Mouse (Mus musculus) liver, embryonic 14.5 days (tissue): ENCODE measurements around the gene Tmie. TPM values are rescaled to one million over a fixed set of nuclear protein-coding genes. Genes with fewer than 3 reads are reported as not detected.

Source experiments
- ATAC-seq: fragments of 200-750 bp; cut with Nextera tagmentation; 2 replicates; pipeline ENCODE4 v1.8.0; 2017; ENCODE audit warnings: moderate number of reproducible peaks, mild to moderate bottlenecking, moderate library complexity; ENCODE audit not compliant: insufficient read depth
- DNase-seq, 3 experiments: peaks; one replicate each; pipeline ENCODE4 v3.0.0-alpha.2; 2012 to 2013; ENCODE audit warnings: low read depth in 3 of 3, low spot score in 3 of 3
- H3K27ac ChIP-seq: fragments of 300-500 bp; sonication (generic); 2 replicates; pipeline ENCODE4 v1.5.1; 2014; ENCODE audit warnings: moderate library complexity, mild to moderate bottlenecking, control low read depth, inconsistent platforms
- H3K27me3 ChIP-seq: fragments of 300-500 bp; sonication (generic); 2 replicates; pipeline ENCODE4 v1.6.1; 2014; ENCODE audit warnings: mild to moderate bottlenecking, low read length, moderate library complexity; ENCODE audit not compliant: control insufficient read depth, insufficient read depth
- H3K36me3 ChIP-seq: fragments of 300-500 bp; sonication (generic); replicated peaks from 2 replicates; pipeline ENCODE4 v1.6.1; 2014; ENCODE audit warnings: low read depth; ENCODE audit not compliant: control insufficient read depth, insufficient read depth
- H3K4me1 ChIP-seq, 2 experiments: fragments of 200-500 bp in 1 of 2; fragments of 300-500 bp in 1 of 2; sonication (generic) in 1 of 2; replicated peaks; 2 replicates each; pipeline ENCODE4 v1.6.1; 2012 to 2014; ENCODE audit warnings: antibody characterized with exemption in 1 of 2, inconsistent platforms in 1 of 2, low read length in 1 of 2; ENCODE audit not compliant: control insufficient read depth in 2 of 2, insufficient read depth in 2 of 2
- H3K4me2 ChIP-seq: fragments of 300-500 bp; sonication (generic); 2 replicates; pipeline ENCODE4 v1.6.1; 2014; ENCODE audit warnings: low read depth, mild to moderate bottlenecking, control low read depth, moderate library complexity
- H3K4me3 ChIP-seq, 2 experiments: fragments of 200-500 bp in 1 of 2; fragments of 300-500 bp in 1 of 2; sonication (generic) in 1 of 2; 2 replicates each; pipeline ENCODE4 v1.5.1; 2012 to 2014; ENCODE audit warnings: low read depth in 2 of 2, low read length in 2 of 2, mild to moderate bottlenecking in 2 of 2, control low read depth in 1 of 2, inconsistent platforms in 1 of 2, moderate library complexity in 1 of 2; ENCODE audit not compliant: insufficient read depth in 1 of 2
- H3K9ac ChIP-seq: fragments of 300-500 bp; sonication (generic); replicated peaks from 2 replicates; pipeline ENCODE4 v1.6.1; 2014; ENCODE audit warnings: mild to moderate bottlenecking, control low read depth, moderate library complexity
- H3K9me3 ChIP-seq: fragments of 300-500 bp; sonication (generic); 2 replicates; pipeline ENCODE4 v1.6.1; 2016; ENCODE audit warnings: low read length, mixed read lengths; ENCODE audit not compliant: control insufficient read depth
- CTCF ChIP-seq: IDR thresholded peaks from 2 replicates; pipeline ENCODE4 v1.5.1; 2016; ENCODE audit warnings: antibody characterized with exemption, low read depth, control low read depth
- EP300 ChIP-seq: IDR thresholded peaks from 2 replicates; pipeline ENCODE4 v1.6.1; 2016; ENCODE audit warnings: antibody characterized with exemption, low read depth
- WGBS: fragments of 180-500 bp; shearing (Covaris S2); extraction: QIAGEN DNeasy Blood & Tissue Kit; methylation state at CpG from one replicate; pipeline ENCODE4 v1.1.7; 2014; ENCODE audit not compliant: insufficient replicate concordance; 5-methylcytosine and 5-hydroxymethylcytosine counted together
- polyA plus RNA-seq, 2 experiments: library from polyadenylated mRNA; depleted of rRNA in 1 of 2; stranded (reverse) in 1 of 2; unstranded in 1 of 2; fragments of >200 nt; fragmentation: Nextera tagmentation in 1 of 2; extraction: Ambion mirVana in 1 of 2; gene quantifications; 2 replicates each; pipeline versions ENCODE4 v1.2.1 to v1.2.3; 2012 to 2014

Gene Tmie
- polyA plus RNA-seq, 2 experiments = 0.94 to 0.97 TPM

DNA sequence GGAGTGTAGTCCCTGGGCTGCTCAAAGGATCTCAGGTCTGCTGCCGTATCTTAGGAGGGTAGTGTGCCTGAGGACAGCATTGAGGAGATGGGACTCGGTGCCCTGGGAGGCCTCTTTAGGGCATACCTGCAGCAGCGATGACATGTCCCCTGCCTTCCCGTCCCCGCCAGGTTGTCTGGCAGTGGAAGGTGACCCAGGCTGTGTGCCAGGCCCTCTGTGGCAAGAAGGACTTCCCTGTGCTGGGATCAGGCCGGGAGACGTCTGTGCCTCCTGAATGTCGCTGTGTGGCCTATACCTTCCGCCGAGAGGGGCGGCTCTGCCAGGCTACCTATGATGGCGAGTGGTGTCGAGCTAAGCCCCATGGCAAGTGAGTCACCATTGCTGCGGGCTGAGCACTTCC is 9.0 kb upstream of the Tmie start:
- WGBS = 72% methylated on average over 14 of the region's 14 CpGs
- H3K9ac ChIP-seq = no peak overlapping the region
- no peaks in the 10 kb centered on the region for H3K9me3 ChIP-seq
- H3K27me3 ChIP-seq = no peaks in the 10 kb centered on the region
- no peak for TF ChIP-seq EP300
- no peak for TF ChIP-seq CTCF
- peaks cover 0 to 3% of the 10 kb centered on the region in 2 experiments; a peak in 1 of 4 replicates for H3K4me1 ChIP-seq
- H3K4me3 ChIP-seq = no peak overlapping the region
- no peaks in the 10 kb centered on the region for H3K36me3 ChIP-seq
- H3K27ac ChIP-seq = no peak overlapping the region
- no peak for DNase-seq
- H3K4me2 ChIP-seq = no peak overlapping the region
- no peak for ATAC-seq

DNA sequence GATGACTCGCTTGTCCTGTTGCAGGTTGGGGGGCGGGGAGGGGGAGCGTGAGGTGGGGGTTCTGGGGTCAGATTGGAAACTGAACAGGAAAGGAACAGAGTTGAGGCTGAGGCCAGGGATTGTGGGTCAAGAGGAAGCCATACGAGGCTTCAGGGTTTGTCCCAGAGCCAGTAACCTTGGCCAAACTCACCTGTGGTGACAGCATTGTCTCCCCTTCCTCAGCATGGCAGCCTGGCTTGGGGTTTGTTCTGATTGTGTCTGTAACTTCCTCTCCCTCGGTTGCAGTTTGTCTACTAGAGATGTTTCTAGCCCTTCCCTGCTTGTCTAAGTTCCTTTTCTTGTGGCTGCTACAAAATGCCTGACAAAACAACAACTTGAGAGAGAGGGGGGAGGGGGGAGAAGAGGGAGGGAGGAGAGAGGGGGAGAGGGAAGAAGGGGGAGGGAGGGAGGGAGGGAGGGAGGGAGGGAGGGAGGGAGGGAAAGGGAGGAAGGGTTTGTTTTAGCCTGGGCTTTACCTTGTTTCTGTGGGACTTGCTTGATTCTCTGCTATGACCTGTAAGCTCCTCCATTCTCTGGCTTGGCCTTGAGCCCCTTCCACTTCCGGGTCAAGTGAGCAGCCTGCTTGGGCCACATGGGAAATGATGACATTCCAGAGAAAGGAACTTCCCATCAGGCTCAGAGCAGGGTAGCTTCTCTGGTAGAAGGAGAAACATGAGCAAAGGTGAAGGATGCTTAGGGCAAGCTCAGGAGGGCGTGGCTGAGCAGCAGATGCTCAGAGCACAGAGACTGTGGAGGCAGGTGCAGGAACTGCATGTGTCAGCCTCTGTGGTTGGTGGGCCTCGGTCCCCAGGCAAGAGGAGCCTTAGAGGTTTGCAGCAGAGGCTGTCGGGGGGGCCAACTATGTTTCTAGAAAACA is 7.7 kb upstream of the Tmie start:
- no peak for DNase-seq
- peaks cover 0 to 3% of the 10 kb centered on the region in 2 experiments; a peak in 1 of 4 replicates for H3K4me1 ChIP-seq
- TF ChIP-seq EP300 = no peak
- TF ChIP-seq CTCF = no peak
- no peak overlapping the region for H3K9ac ChIP-seq
- H3K27ac ChIP-seq = no peak overlapping the region
- no peak overlapping the region for H3K4me3 ChIP-seq
- H3K36me3 ChIP-seq = no peaks in the 10 kb centered on the region
- no peak overlapping the region for H3K4me2 ChIP-seq
- H3K9me3 ChIP-seq = no peaks in the 10 kb centered on the region
- ATAC-seq = no peak
- WGBS = 41% methylated on average over 9 of the region's 9 CpGs
- no peaks in the 10 kb centered on the region for H3K27me3 ChIP-seq

DNA sequence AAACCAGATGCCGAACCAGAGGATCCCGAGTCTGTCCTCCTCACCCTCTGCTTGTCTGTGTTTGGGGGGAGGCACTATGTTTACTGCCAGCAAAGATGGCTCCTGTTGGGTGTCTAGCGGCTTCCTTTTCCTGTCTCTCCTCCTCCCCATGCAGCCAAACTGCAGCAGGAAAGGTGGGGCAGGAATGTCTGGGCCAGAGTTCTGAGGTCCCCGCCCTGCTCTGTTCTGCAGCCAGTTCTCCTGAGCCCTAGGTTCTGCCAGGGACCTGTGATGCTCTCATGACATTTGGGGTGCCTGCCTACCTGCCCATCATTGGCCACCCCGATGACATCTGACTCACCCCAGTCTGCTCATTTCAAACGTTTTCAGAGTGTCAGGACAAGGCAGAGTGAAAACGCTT is 2.0 kb upstream of the Tmie start:
- H3K4me2 ChIP-seq = no peak overlapping the region
- H3K27ac ChIP-seq = no peak overlapping the region
- TF ChIP-seq CTCF (no peak), EP300 (no peak)
- no peak overlapping the region for H3K9ac ChIP-seq
- H3K9me3 ChIP-seq = no peaks in the 10 kb centered on the region
- no peaks in the 10 kb centered on the region for H3K36me3 ChIP-seq
- peaks cover 0 to 5% of the 10 kb centered on the region in 2 experiments; a peak in 1 of 4 replicates for H3K4me1 ChIP-seq
- peaks cover 22% of the 10 kb centered on the region for H3K27me3 ChIP-seq
- H3K4me3 ChIP-seq = no peak overlapping the region
- no peak for ATAC-seq
- no peak for DNase-seq
- WGBS = 49% methylated on average over 7 of the region's 7 CpGs

DNA sequence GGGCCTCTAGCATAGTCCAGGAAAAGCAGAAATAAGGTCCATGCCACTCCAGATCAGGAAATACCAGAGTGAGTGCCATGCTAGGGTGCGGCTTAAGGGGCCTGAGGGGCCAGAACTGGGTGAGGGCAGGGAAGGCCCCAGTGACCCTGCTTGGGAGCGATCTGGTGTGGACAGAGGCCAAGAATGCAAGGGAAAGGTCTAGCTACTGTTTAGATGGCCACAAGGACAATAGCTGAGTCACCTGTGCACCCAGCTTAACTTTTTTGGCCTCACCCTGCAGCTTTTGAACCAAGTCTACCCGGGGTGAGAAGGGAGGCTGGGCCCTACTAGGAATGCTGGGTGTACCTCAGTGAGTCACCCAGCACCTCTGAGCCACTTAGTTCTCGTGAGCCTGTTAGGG is 859 bp upstream of the Tmie start:
- Histone ChIP-seq H3K4me1 (peaks cover 0 to 5% of the 10 kb centered on the region in 2 experiments; a peak in 1 of 4 replicates), H3K9me3 (no peaks in the 10 kb centered on the region), H3K27me3 (peaks cover 22% of the 10 kb centered on the region), H3K36me3 (no peaks in the 10 kb centered on the region), H3K9ac (no peak overlapping the region), H3K4me2 (peak overlapping the region; percentile 55), H3K4me3 (peak overlapping the region; percentile 49 to 53; a peak in 3 of 4 replicates), H3K27ac (no peak overlapping the region)
- 47% methylated on average over 4 of the region's 4 CpGs for WGBS
- DNase-seq (no peak), ATAC-seq (no peak)
- TF ChIP-seq CTCF (no peak), EP300 (no peak)

DNA sequence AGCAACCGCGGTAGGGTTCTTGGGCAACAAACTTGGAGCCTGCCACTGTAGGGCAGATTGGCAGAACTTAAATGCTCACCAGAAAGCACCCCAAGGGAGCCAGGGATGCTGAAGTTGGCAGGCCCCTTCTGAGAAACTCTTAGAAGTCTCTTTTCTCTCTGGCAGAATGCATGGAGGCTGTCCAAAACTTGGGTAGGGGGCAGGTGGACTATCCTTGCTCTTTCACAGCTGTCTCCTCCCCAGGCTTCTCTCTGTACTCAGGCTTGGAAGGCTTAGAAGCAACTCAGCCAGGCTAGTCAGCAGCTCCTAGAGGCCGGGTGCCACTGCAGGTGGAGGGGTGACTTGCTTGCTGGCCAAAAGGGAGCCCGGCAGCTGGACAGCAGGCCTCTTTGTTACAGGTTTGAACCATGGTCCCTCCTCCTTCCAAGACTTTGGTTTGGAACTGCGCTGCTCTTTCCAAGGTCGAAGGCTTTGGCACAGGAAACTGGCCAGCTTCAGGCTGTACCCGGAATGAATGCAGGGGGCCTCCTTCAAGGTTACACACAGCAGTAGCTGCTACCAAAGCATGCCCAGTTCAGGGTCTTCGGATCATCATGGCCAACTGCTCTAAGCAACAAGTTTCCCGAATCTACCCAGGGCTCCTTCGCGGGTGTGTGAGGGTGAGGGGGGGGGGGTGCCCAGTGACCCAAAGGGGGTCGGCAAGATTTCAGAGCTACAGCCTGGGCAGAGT is 557 bp downstream of the Tmie start, which contains the start of gene Als2cl:
Als2cl (plus strand) TSS at position 680 of the 730 bp plus-strand sequence.
- no peaks in the 10 kb centered on the region for H3K9me3 ChIP-seq
- no peak within 1 kb of the TSS for H3K27ac ChIP-seq
- no peaks in the 10 kb centered on the region for H3K36me3 ChIP-seq
- 18% methylated on average over 12 of the region's 12 CpGs for WGBS
- H3K9ac ChIP-seq = no peak within 1 kb of the TSS
- TF ChIP-seq EP300 (no peak), CTCF (no peak)
- H3K4me1 ChIP-seq = peaks cover 0 to 7% of the 10 kb centered on the region in 2 experiments; a peak in 1 of 4 replicates
- H3K4me2 ChIP-seq = peak within 1 kb of the TSS; percentile 55
- DNase-seq = no peak
- peaks cover 23% of the 10 kb centered on the region for H3K27me3 ChIP-seq
- no peak for ATAC-seq
- H3K4me3 ChIP-seq = peak within 1 kb of the TSS; percentile 49 to 53
